Mouse (Mus musculus) stomach, embryonic 14.5 days (tissue): ENCODE measurements around the gene Mfsd11. TPM values are rescaled to one million over a fixed set of nuclear protein-coding genes. Genes with fewer than 3 reads are reported as not detected.
A peak's percentile ranks its signal among the peaks of the same experiment; 100 is the strongest.
"Not testable (repeated sequence)": the region's sequence is repeated elsewhere in the genome, so short reads cannot be mapped to it uniquely, and the experiment has no call there.

Experiments
- ATAC-seq: fragments of 200-750 bp; cut with Nextera tagmentation; 2 replicates; pipeline ENCODE4 v1.8.0; 2017; ENCODE audit warnings: low read depth, moderate TSS enrichment; ENCODE audit not compliant: insufficient number of reproducible peaks, insufficient read depth, low FRiP score
- H3K27ac ChIP-seq: fragments of 300-500 bp; sonication (generic); 2 replicates; pipeline ENCODE4 v1.5.1; 2014; ENCODE audit warnings: mild to moderate bottlenecking, low read length, moderate library complexity, mixed read lengths
- H3K27me3 ChIP-seq: fragments of 300-500 bp; sonication (generic); 2 replicates; pipeline ENCODE4 v1.6.1; 2014; ENCODE audit warnings: low read length, control low read depth, mixed read lengths; ENCODE audit not compliant: control insufficient read depth, insufficient read depth
- H3K36me3 ChIP-seq: fragments of 300-500 bp; sonication (generic); 2 replicates; pipeline ENCODE4 v1.6.1; 2014; ENCODE audit warnings: mild to moderate bottlenecking, control low read depth, low read length, moderate library complexity, mixed read lengths; ENCODE audit not compliant: control insufficient read depth, insufficient read depth
- H3K4me1 ChIP-seq: fragments of 300-500 bp; sonication (generic); 2 replicates; pipeline ENCODE4 v1.6.1; 2014; ENCODE audit warnings: low read length, control low read depth, mixed read lengths; ENCODE audit not compliant: control insufficient read depth, insufficient read depth
- H3K4me2 ChIP-seq: fragments of 300-500 bp; sonication (generic); replicated peaks from 2 replicates; pipeline ENCODE4 v1.6.1; 2014; ENCODE audit warnings: low read depth, low read length, control low read depth
- H3K4me3 ChIP-seq: fragments of 300-500 bp; sonication (generic); 2 replicates; pipeline ENCODE4 v1.5.1; 2014; ENCODE audit warnings: low read depth, low read length, control low read depth
- H3K9ac ChIP-seq: fragments of 300-500 bp; sonication (generic); replicated peaks from 2 replicates; pipeline ENCODE4 v1.6.1; 2014; ENCODE audit warnings: low read depth, mild to moderate bottlenecking, control low read depth, low read length, moderate library complexity, mixed read lengths
- H3K9me3 ChIP-seq: fragments of 300-500 bp; sonication (generic); 2 replicates; pipeline ENCODE4 v1.6.1; 2016; ENCODE audit warnings: low read depth, low read length, control low read depth; ENCODE audit not compliant: control insufficient read depth
- WGBS: fragments of 180-500 bp; shearing (Covaris S2); extraction: QIAGEN DNeasy Blood & Tissue Kit; methylation state at CpG from one replicate; pipeline ENCODE4 v1.1.7; 2014; 5-methylcytosine and 5-hydroxymethylcytosine counted together
- polyA plus RNA-seq: library from polyadenylated mRNA; unstranded; fragments of >200 nt; fragmentation: Nextera tagmentation; extraction: Ambion mirVana; gene quantifications from 2 replicates; pipeline ENCODE4 v1.2.1, GENCODE M21; 2014

Mfsd11 gene
- polyA plus RNA-seq, 1 experiment from 2014 or later, result 38.7 TPM

DNA sequence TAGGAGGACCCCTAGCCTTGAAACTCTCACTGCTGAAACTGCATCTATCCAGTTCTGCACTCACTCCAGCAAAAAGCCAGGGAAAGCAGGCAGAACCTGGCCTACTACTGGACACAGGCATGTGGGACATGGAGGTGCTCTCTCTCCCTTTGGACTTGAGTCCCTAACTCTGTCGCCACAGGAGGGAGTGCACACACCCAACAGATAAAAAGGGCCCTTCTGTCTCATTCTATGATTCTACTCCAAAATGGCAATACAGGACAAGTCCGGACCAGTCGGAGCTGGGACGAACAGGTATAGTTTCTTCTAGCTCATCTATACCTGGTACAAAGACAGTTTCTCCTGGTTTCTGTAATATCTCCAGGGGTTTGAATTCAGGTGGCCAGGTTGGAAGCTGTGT is 11.5 kb upstream of the Mfsd11 start:
- 0 out of 2 replicates have a peak overlapping the region, but pooled peaks have one; percentile 10 for H3K9ac ChIP-seq
- H3K4me3 ChIP-seq, result peak overlapping the region; percentile 76
- peak overlapping the region; percentile 66 for H3K4me2 ChIP-seq
- H3K4me1 ChIP-seq, result peaks cover 27% of the 10 kb centered on the region
- no peak for ATAC-seq
- H3K36me3 ChIP-seq, result peaks cover 53% of the 10 kb centered on the region
- 75% methylated on average over 4 of the region's 4 CpGs for WGBS
- H3K27me3 ChIP-seq, result no peaks in the 10 kb centered on the region
- no peak overlapping the region for H3K27ac ChIP-seq
- no peaks in the 10 kb centered on the region for H3K9me3 ChIP-seq

DNA sequence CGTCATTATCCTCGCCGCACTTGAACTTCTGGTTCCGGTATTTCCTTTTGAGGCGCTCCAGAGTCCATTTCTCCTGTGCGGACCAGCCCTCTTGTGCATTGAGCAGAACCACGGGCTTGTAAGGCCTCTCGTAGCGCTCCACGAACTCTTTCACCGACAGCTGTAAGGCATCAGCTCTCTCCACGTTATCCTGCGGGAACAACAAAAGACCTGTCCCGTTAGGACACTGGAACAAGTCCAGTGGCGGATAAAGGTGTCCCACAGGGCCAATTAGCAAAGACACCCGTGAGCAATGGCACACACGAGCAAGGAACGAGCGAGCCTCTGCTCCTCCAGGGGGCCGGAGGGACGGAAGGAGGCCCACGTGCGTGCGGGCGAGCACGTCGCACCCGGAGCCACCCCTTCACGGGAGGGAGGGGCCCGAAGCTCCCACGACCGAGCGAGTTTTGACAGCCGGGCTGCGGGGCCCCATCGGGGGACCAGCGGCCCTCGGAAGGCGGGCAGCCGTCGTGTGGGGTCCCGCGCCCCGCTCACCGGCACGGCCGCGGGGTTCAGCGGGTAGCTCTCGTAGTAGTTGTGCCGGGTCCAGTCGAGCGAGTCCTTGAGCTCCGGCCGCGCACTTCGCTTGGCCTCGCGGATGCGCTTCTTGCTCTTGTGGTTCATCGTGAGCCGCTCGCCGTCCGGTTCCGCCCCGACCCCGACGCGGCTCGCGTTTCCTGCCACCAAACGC is 9.5 kb upstream of the Mfsd11 start:
- Histone ChIP-seq H3K27ac (peak overlapping the region; percentile 100), H3K27me3 (no peaks in the 10 kb centered on the region), H3K9me3 (no peaks in the 10 kb centered on the region), H3K4me1 (peaks cover 27% of the 10 kb centered on the region), H3K36me3 (peaks cover 37% of the 10 kb centered on the region), H3K4me3 (peak overlapping the region; percentile 76), H3K9ac (peak overlapping the region; percentile 89), H3K4me2 (peak overlapping the region; percentile 66)
- under 1% methylated on average over 73 of the region's 73 CpGs for WGBS
- ATAC-seq, result peak; percentile 64

DNA sequence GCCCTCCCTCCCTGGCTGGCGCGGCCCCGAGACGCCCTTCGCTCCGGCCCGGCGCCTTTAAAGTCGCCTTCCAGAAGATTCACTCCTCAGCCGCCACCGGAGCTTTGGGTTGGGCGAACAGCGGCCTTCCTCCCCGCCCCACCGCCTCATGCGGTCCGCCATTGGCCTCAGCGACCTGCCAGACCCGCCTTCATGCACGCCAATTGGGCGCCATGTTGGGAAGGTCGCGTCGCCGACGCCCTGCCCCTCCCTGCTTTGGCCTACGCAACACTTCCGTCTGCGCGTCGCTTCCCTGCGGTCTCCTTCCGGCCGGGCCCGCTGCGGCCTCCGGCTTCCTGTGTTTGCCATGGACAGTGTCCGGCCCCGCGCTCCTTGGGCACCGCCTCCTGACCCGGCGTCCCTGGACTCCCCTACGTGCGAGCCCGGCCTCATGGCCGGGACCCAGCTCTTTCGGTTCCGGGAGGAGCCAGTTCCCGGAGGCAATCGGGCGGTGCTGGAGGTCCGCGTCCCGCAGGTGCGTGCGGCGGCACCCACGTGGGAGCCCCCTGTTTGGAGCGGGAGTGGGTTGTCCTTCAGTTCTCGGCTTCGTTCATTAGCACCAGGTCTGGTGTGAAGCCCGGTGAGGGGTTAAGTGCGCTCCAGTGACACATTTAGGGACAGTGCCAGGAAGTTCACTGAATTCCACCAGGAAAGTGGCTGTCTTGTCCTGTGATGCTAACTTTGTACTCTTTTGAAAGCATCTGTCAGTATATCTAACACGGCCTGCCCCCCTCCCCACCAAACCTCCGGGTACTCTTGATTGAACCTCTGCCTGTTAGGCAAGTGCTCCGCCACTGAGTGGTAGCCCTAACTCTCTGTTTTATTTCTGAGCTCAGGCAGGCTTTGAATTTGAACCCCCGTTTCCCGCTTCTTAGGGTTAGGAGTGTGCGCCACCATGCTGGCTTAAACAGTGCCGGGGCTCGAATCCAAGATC is 8.7 kb upstream of the Mfsd11 start, which contains the start of the genes Mettl23 and Jmjd6:
Gene Mettl23 (plus strand): TSS at position 18 of the 973 bp plus-strand sequence.
Gene Jmjd6 (minus strand): TSS at position 189 of the 973 bp plus-strand sequence.
- peak within 1 kb of the TSS; percentile 89 for H3K9ac ChIP-seq
- ATAC-seq, result peak; percentile 95
- H3K4me3 ChIP-seq, result peak within 1 kb of the TSS; percentile 76
- H3K4me2 ChIP-seq, result peak within 1 kb of the TSS; percentile 89
- no peaks in the 10 kb centered on the region for H3K27me3 ChIP-seq
- H3K4me1 ChIP-seq, result peaks cover 27% of the 10 kb centered on the region
- H3K9me3 ChIP-seq, result no peaks in the 10 kb centered on the region
- H3K27ac ChIP-seq, result peak within 1 kb of the TSS; percentile 100
- H3K36me3 ChIP-seq, result peaks cover 34% of the 10 kb centered on the region
- WGBS, result under 1% methylated on average over 72 of the region's 72 CpGs

DNA sequence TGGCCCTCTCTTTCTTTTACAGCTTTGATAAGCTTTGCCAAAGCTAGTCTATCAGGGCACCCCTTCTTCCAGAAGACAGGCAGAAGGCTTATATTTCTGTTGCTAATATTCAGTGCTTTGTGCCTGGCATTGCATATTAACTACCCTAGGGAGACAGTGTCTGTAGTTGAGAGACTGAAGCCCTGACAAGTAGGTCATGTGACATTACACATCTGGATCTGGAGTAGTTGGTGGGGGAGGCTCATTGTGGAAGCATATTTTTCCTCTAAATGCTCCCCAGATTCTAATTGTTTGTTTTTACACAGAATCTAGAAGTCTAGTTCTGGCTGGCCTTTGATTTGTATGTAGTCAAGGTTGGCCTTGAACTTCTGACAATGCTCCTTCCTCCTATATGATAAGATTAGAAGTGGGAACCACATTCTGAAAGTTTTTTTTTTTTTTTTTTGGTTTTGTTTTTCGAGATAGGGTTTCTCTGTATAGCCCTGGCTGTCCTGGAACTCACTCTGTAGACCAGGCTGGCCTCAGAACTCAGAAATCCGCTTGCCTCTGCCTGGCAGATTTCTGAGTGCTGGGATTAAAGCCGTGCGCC is 5.6 kb upstream of the Mfsd11 start:
- Histone ChIP-seq H3K27me3 (no peaks in the 10 kb centered on the region), H3K36me3 (peaks cover 27% of the 10 kb centered on the region), H3K4me3 (no peak overlapping the region), H3K9me3 (no peaks in the 10 kb centered on the region), H3K27ac (no peak overlapping the region), H3K4me1 (peaks cover 13% of the 10 kb centered on the region), H3K4me2 (no peak overlapping the region), H3K9ac (no peak overlapping the region; the same call in 1 of the 2 replicates)
- WGBS, result 79% methylated on average over 4 of the region's 4 CpGs
- no peak for ATAC-seq

- 95% methylated on average over 3 of the region's 3 CpGs for WGBS
Observed at GRCm38 (mm10) chr11:116847187-116848085, 4.8 kb upstream of the Mfsd11 start.

GRCm38 (mm10) chr11:116848086-116848876 is 4.0 kb upstream of the Mfsd11 start:
- Histone ChIP-seq H3K4me2 (no peak overlapping the region), H3K4me3 (no peak overlapping the region), H3K9me3 (no peaks in the 10 kb centered on the region), H3K27ac (no peak overlapping the region), H3K36me3 (peaks cover 28% of the 10 kb centered on the region), H3K27me3 (no peaks in the 10 kb centered on the region), H3K9ac (no peak overlapping the region), H3K4me1 (peaks cover 12% of the 10 kb centered on the region)
- 73% methylated on average over 5 of the region's 5 CpGs for WGBS
- ATAC-seq, result no peak

More at GRCm38 (mm10) chr11:116847187-116848085, 4.8 kb upstream of the Mfsd11 start:
- Histone ChIP-seq H3K9me3 (no peaks in the 10 kb centered on the region), H3K27me3 (no peaks in the 10 kb centered on the region), H3K4me2 (no peak overlapping the region), H3K27ac (no peak overlapping the region), H3K36me3 (peaks cover 28% of the 10 kb centered on the region), H3K9ac (no peak overlapping the region; the same call in 1 of the 2 replicates), H3K4me1 (peaks cover 12% of the 10 kb centered on the region), H3K4me3 (no peak overlapping the region)
- no peak for ATAC-seq

DNA sequence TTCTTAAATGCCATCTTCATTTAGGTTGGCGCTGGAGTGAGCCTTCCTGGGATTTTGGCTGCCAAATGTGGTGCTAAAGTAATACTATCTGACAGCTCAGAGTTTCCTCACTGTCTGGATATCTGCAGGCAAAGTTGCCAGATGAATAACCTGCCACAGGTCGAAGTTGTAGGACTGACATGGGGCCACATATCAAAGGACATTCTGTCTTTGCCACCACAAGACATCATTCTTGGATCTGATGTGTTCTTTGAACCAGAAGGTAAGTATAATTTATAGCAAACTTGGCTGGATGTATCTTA is 3.4 kb upstream of the Mfsd11 start:
- Histone ChIP-seq H3K36me3 (peaks cover 28% of the 10 kb centered on the region), H3K4me1 (peaks cover 12% of the 10 kb centered on the region)
- 83% methylated on average over 2 of the region's 2 CpGs for WGBS
- H3K4me2 ChIP-seq, H3K27ac ChIP-seq, H3K9me3 ChIP-seq, H3K9ac ChIP-seq, ATAC-seq, H3K27me3 ChIP-seq, H3K4me3 ChIP-seq: not testable (repeated sequence)
